Mouse (Mus musculus) heart, adult 2 months (tissue): ENCODE measurements around the gene Cdnf.

Experiments
- CTCF ChIP-seq: fragments of 200-600 bp; IDR thresholded peaks from 2 replicates; pipeline ENCODE4 v1.8.1; 2022; ENCODE audit warnings: antibody characterized with exemption, mild to moderate bottlenecking, moderate library complexity
- EP300 ChIP-seq: fragments of 200-500 bp; IDR thresholded peaks from 2 replicates; pipeline ENCODE4 v1.6.1; 2011; ENCODE audit warnings: low read depth, low read length, control low read depth; ENCODE audit not compliant: insufficient read depth
- POLR2A ChIP-seq: fragments of 200-500 bp; IDR thresholded peaks from 2 replicates; pipeline ENCODE4 v1.6.1; 2011; ENCODE audit warnings: mild to moderate bottlenecking, low read depth, low read length, control low read depth; ENCODE audit not compliant: insufficient read depth

- TF ChIP-seq POLR2A (no peak), EP300 (no peak), CTCF (no peak)
These were observed 13.5 kb downstream of the Cdnf start for GRCm38 (mm10) chr2:3526288-3526687.
